Mouse (Mus musculus): ENCODE data around the gene Pkdrej.
"Not testable (repeated sequence)": the region's sequence is repeated elsewhere in the genome, so short reads cannot be mapped to it uniquely, and the experiment has no call there.

Gene Pkdrej

DNA sequence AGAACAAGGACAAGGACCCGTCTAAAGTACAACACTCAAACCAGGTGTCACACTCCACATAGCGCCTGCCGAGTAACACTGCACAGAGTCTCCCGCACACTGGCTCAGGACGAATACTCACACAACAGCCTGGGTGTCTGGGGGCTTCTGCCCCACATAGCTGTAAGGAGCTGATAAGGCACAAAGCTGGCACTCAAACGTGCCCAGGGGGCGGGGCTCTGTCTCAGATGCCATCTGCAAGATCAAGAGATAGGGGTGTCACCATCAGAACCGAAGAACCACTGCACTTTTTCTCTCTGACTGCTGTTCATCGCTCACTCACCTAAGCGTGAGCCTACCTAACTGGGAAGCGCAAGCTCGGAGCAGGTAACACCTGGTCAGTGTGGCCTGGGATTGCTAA is 12.4 kb downstream of the Pkdrej start:
- DNase-seq: no peak

- DNase-seq: no peak
Observed at GRCm38 (mm10) chr15:85808434-85808833, 13.1 kb downstream of the Pkdrej start.

DNA sequence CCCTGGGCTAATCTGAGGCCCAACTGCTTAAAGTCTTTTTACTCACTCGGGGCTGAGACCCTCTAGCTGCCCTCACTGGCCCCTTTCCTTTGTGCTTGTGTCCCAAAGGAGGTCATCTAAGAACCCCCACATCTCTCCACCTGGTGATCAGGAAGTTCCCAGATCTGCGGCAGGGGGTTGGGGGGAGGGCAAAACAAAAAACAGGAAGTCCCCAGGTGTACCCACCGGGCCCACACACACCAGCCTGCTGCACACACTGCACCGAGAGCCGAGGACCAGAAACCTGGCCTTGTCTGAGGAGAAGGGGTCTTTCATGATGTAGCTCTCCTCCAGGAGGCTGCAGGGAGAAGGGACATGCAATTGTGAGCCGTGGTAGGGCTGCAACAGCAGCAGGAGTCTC is 13.5 kb downstream of the Pkdrej start:
- DNase-seq: no peak

GRCm38 (mm10) chr15:85807404-85807803 is 14.1 kb downstream of the Pkdrej start:
- DNase-seq: no peak

- no peak for DNase-seq
Observed at GRCm38 (mm10) chr15:85806886-85807285, 14.6 kb downstream of the Pkdrej start.

- DNase-seq: no peak
Observed at GRCm38 (mm10) chr15:85802931-85803330, 18.6 kb downstream of the Pkdrej start.

DNA sequence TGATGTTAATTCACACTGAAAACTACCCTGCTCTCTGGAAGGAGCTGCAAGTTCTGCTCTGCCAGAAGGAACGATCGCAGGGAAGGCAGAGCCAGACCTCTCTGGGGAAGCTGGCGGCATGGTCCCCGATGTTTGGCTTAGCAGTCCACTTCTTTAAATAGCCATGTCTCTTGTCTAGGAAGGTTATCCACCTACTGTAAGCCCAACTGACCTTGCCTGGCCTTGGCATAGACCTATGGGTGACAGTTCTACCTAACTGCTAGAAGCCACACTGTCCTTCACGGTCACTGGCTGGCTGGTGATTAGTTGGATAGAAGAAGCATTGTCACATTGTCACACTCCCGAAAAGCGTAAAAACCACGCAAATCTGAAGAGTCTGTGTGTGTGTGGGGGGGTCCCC is 22.9 kb downstream of the Pkdrej start:
- no peak for DNase-seq

DNA sequence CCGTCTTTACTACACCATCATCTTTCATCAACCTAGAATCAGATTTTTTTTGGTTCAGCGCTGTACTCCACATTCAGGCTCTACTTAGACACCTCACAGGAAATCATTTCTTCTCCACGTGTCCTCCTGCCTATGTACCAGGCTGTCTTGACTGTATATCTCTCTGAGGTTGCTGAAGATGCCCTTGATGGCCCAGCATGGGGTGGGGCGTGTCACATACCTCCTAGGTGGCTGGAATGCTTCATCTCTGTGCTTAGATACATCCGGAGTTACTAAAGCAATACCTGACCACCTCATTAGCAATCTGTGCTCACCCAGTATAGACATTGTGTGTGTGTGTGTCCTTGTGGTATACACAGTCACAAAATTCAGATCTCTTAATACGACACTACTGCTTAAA is 26.0 kb downstream of the Pkdrej start:
- DNase-seq: no peak

- DNase-seq: no peak
Observed at GRCm38 (mm10) chr15:85792819-85793218, 28.7 kb downstream of the Pkdrej start.

- no peak for DNase-seq
Observed at GRCm38 (mm10) chr15:85791449-85791848, 30.1 kb downstream of the Pkdrej start.

DNA sequence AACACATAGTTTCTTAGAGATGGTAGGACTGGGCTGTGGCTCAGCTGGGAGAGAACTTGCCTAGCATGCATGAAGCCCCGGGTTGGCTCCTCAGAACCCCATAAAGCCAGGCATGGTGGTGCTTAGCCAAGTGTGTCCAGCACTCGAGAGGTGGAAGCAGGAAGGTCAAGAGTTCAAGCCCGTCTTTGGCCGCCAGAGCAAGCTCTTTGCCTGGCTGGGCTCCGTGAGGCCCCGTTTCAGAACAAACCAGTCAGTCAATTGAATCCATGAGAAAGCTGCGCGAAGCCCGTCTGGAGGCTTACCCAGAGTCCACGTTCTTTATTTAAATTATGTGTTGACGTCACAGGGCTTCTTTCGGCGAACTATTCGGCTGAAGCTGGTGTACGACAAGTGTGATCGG is 32.9 kb downstream of the Pkdrej start:
- DNase-seq: no peak

DNA sequence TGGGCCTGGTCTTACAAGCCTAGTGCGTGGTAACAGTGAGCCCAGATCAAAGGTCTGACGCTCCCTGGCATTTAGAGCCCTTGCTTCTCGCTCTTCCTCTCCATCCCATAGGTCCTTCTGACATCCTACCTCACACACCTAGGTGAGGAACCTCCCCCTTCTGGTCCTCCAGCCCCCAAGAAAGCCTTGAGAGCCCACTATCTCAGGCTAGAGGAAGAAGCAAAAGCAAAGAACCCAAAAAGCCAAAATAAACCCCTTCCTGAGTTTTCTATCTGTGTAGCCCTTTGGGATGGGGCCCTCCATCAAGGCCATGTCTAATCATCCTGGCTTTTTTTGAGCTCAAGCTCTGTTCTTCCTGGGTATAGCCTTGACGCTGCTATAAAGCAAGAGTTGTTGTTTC is 33.5 kb downstream of the Pkdrej start:
- no peak for DNase-seq

GRCm38 (mm10) chr15:85787482-85787881 is 34.1 kb downstream of the Pkdrej start:
- DNase-seq: no peak

DNA sequence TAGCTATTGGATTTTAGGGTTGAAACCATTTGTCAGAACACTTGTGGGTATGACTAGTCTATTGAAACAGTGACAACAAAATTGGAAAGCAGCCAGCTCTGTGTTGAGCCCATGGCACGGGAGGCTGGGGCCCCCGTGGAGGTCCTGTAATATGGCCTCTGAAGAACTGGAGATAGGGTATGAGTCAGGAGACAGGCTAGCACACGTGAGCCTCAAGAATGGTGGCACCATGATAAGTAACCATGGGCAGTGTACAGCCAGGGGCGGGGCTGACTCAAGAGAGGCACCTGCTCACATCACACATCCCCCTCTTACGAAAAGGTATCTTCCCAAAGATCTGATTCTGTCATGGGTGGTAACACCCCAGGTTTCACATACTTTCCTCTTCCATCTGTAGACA is 34.8 kb downstream of the Pkdrej start:
- no peak for DNase-seq

DNA sequence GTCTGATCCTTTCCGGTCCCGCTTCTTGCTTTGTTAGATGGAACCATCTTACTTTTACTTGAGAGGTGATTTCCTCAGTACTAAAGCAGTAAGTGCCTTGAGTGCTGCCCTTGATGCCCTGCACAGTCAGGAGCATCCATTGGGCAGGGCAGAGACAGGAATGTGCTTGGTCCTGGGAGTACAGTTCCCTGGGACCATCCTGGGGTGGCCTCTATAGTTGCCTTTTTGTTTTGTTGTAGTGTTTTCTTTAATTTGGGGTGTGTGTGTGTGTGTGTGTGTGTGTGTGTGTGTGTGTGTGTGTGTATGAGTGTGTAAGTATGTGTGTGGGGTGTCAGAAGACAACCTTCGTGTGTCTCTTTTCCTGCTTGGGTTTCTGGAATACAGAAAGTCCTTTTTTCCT is 37.2 kb downstream of the Pkdrej start:
- DNase-seq: no peak

DNA sequence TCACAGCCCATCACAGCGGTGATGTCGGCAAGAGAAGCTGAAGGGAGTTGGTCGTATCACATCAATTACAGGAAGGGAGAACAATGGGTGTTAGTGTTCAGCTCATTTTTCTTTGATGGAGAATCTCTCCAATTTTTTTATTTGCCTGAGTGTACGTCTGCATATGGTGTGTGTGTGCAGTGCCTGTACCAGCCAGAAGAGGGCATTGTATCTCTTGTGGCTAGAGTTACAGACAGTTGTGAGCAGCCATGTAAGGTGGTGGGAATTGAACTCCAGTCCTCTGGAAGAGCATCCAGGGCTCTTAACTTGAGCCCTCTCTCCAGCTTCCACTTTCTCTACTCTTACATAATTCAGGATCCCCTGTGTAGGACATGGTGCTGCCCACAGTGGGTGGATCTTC is 38.4 kb downstream of the Pkdrej start:
- no peak for DNase-seq

GRCm38 (mm10) chr15:85778891-85779290 is 42.6 kb downstream of the Pkdrej start:
- not testable (repeated sequence) for DNase-seq

DNA sequence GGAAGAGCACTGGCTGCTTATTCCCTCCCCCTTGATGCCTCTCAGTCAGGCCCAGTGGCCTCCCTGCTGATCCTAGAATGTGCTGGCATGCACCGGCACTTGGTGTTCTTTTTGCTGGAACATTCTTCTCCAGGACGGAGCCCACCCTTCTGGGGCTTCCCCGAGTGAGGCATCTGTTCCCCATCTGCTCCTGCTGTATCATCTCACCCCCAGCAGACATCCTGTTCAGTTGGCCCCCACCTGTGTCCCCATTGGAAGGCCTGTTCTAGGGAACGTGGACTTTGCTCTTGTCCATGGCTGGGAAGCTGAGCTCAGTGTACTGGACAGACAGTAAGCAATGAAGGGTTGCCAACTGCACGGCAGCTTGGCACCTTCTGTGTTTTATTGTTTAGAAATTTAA is 44.8 kb downstream of the Pkdrej start:
- DNase-seq: no peak

GRCm38 (mm10) chr15:85776241-85776640 is 45.3 kb downstream of the Pkdrej start:
- no peak for DNase-seq

- no peak for DNase-seq
Observed at GRCm38 (mm10) chr15:85775001-85775400, 46.5 kb downstream of the Pkdrej start.

DNA sequence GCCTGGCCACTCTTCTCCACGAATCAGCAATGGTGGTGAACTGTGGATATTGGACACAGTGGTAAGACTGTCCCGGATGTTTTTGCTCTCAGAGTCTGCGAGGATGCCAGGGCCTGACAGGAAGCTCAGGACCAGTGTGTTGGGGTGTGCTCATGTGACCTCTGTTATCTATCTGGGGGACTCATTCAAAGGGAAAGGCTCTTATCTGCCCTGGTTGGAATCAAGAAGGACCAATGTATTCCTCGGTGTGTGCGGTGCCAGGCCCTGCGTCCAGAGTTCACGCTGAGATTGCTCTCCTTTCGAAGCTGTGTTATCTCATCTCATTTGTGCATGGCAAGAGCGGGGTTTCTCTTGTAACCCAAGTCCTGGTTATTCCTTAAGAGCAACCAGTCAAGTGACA is 47.1 kb downstream of the Pkdrej start:
- DNase-seq: no peak

DNA sequence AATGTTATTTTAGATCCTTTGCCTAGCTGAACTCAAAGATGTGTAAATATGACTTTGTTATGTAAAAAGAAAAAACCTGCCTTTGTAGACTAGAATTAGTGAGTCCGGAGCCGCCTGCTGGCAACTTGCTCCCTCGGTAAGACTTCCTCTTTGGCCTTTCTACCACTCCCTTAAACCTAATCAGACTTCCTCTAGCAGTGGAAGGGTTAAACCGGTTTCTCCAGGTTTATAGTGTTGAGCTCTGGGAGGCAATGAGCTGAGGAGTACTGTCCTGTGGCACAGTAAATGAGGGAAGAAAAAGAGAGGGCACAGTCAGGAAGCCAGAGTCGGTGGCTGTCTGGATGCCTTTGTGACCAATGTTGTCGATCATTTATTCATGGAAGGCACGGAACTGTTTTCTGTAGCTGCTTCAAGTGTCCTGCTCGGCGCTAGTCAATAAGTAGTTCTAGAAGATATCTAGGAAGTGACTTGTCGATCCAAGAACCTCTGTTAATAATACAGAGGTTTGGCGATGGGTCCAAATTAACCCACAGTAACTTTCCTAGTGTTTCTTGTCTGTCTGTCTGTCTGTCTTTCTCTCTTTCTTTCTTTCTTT is 49.3 kb downstream of the Pkdrej start:
- DNase-seq: no peak

DNA sequence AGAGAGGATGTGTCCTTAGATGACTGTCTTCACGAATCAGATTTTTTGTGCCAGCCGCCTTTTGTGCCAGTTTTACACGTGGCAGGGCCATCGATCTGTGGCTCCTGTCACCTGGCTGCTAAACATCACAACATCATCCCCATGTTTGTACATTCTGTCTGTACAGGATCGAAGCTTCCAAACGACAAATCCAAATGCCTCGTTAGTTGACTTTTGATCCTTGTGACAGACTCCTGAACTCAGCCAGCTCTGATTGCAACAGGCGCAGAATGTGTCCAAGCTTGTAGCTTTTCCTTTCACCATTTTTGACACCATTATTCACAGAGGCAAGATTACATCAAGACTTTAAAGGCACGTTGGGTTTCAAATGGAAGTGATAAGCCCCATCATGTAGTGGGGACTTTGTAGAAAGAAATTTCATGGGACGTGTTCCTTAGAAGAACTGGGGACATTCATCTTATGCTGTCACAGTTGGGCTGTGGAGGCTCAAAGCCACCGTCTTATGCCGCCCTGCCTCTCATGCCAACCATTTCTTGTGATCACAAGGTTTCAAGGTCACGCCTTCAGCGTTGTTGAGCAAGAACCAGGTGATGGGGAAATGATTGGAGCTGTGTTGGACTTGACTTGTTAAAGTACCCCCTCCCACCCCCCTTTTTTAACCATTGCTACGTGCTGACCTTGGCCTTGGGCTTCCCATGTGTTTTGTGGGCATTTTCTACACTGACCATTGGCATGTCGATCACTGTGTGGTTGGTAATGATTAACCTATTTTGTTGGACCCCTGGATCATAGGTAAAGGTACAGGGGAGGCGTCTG is 50.0 kb downstream of the Pkdrej start:
- DNase-seq: no peak

- DNase-seq: no peak
Observed at GRCm38 (mm10) chr15:85768991-85769390, 52.5 kb downstream of the Pkdrej start.

DNA sequence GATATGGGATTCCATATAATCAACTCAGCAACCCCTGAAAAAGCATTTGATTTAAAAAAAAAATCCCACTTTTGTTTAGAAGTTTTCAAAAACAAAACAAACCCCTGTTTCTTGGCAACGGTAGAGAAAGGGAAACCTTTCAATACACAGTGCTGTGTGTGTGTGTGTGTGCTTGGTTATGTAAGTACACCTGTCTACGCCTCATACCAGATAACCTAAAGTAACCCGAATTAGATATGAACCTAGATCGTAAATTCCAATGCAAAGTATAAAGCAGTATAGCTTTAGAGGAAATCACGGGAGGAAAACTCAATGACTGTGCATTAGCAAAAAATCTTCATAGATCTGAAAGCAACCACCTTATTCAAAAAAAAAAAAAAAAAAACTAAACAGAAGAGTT is 54.9 kb downstream of the Pkdrej start:
- DNase-seq: no peak
